Mouse (Mus musculus) spleen, adult 2 months (tissue): Measurements from ENCODE around the gene Egfr.

Experiments used
- CTCF ChIP-seq: fragments of 200-500 bp; IDR thresholded peaks from 2 replicates; pipeline ENCODE4 v1.5.1; 2011; ENCODE audit warnings: mild to moderate bottlenecking, inconsistent platforms; ENCODE audit not compliant: insufficient read depth, insufficient read length, insufficient replicate concordance; ENCODE audit errors: extremely low read depth
- POLR2A ChIP-seq: fragments of 200-500 bp; IDR thresholded peaks from 2 replicates; pipeline ENCODE4 v1.6.1; 2011; ENCODE audit warnings: low read depth, low read length, inconsistent platforms

GRCm38 (mm10) chr11:16915850-16916249 lies 163.8 kb downstream of the Egfr start:
- TF ChIP-seq POLR2A (no peak), CTCF (no peak)
